Mouse (Mus musculus) frontal cortex, postnatal 36 days (tissue): ENCODE data around the gene Hyal2.
"Not testable (repeated sequence)": the region's sequence is repeated elsewhere in the genome, so short reads cannot be mapped to it uniquely, and the experiment has no call there.

Experiments
- DNase-seq, 2 experiments: peaks; one replicate each; pipeline ENCODE4 v3.0.0; 2022; ENCODE audit warnings: low spot score in 2 of 2

Hyal2 gene

GRCm38 (mm10) chr9:107545602-107546001, 22.1 kb upstream of the Hyal2 start:
- peak; percentile 61 to 78 for DNase-seq

DNA sequence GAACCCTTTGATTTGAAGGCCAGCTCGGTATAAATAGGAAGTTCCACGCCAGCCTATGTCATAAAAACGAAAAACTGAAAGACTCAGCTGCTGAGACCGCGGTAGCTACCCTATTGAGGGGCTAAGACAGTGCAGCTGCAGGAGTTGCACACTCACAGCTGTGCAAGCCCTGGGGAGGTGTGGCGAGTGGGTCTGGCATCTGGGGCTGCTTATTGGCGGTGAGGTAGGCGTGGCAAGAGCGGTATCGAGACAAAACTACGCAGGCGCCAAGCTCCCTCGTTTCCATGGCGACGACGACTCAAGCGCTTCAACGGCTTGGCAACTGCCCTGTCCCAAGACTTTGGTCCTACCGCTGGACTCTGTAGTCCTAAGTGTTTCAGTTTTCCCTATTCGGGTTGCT, 20.7 kb upstream of the Hyal2 start, which contains the start of gene Zmynd10:
TSS of gene Zmynd10 (plus strand) at position 273 of the 400 bp plus-strand sequence.
- peak; percentile 83 to 91 for DNase-seq

GRCm38 (mm10) chr9:107547957-107548356, 19.8 kb upstream of the Hyal2 start:
- no peak for DNase-seq

GRCm38 (mm10) chr9:107548820-107549219, 18.9 kb upstream of the Hyal2 start:
- no peak for DNase-seq

DNA sequence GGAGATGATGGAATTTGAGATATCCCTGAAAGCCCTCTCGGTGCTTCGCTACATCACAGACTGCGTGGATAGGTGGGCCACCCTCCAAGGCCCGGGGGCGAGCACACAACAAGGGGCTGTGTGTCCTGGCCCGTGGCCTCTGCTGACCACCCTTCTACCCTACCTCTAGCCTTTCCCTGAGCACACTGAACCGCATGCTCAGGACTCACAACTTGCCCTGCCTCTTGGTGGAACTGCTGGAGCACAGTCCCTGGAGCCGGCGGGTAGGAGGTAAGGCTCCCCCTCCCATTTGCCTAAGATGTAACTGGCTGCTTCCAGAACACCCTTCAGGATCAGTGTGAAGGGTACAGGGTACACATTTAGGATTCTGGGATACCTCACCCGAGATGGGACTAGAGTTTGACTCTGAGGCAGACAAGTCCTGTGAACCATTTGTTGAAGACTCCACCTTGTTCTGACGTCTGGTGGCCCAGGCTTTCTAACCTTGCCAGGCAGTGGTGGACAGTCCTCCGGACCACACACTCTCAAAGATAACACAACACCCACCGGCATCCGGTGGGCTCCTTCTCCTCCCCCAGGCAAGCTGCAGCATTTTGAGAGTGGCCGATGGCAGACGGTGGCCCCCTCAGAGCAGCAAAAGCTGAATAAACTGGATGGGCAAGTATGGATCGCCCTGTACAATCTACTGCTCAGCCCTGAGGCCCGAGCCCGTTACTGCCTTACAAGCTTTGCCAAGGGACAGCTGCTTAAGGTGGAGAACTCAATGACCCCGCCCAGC, 18.3 kb upstream of the Hyal2 start:
- DNase-seq = no peak

DNA sequence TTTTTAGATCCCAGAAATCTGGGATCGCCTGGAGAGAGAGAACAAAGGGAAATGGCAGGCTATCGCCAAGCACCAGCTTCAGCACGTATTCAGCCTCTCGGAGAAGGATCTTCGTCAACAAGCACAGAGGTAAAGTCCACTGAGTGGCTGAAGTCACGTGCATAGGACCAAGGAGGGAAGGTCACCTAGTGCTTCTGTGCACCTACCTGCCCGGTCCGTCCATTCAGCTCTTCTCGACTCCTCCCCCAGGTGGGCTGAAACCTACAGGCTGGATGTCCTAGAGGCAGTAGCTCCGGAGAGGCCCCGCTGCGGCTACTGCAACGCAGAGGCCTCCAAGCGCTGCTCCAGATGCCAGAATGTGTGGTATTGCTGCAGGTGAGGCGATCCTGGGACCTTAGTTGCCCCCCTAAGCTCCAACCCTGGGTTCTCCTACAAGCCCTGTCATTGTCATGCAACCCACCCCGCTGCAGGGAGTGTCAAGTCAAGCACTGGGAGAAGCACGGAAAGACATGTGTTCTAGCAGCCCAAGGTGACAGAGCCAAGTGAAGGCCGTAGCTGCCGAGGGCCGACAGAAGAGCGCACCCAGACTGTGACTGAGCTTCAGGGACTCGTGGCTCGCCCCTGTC, 17.1 kb upstream of the Hyal2 start:
- DNase-seq = no peak

GRCm38 (mm10) chr9:107551117-107551889, 16.4 kb upstream of the Hyal2 start, which contains the start of gene Rassf1:
TSS of gene Rassf1 (plus strand) at chr9:107551555.
- no peak for DNase-seq

DNA sequence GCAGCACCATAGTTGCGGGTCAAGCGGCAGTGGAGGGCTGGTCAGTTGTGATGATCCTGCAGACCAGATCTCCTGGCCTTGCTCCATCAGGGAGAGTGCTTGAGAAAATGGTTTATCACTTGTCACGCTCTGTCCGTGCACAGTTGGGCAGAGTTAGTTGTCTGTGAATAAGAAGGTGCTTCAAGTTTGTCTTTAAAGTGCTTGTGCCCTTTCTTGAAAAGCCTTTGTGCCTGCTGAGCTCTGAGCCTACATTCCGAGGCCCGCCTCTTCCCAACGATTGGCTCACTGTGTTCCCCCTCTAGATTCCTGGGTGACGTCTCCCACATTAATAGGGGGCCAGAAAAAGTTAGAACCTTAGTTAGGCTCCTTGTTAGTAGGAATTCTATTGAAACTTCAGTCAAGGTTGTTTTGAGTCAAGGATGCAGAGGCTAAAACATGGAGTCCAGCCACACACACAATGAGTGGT, 15.8 kb upstream of the Hyal2 start:
- no peak for DNase-seq

- DNase-seq = no peak
These were observed 14.9 kb upstream of the Hyal2 start for GRCm38 (mm10) chr9:107552690-107553393.

DNA sequence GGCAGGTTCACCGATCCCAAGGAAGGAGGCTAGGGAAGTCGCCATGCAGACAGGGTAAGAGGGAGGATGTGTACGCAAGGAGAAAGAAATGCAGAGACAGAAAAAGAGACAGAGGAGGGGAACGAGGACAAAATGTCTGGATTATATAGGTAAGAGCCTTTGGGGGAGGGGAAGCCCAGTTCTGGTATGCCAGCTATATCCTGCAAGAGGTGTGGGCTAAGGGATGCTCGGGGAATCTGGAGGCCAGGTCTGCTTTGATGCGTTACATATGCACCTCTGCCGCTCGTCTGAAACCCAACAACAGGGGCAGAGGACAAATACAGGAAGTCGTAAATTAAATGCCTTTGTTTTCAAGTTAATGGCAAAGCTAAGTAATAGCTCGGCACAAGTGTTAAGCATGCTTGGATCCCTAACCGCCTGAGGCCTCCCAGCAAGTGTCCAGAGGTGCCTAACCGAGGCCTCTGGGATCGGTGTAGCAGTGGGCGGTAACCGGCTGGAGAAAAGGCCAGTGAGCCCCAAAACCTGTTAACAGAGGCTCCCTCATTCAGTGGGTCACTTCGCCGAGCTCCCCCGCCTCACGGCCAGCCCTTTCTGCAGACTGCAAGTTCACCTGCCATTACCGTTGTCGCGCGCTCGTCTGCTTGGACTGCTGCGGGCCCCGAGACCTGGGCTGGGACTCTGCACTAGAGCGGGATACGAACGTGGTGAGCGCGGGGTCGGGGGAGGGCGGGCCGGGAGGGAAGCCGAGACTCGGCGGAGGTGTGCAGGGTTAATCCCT, 14.0 kb upstream of the Hyal2 start:
- DNase-seq = peak in 1 of 2 experiments; percentile 40

- peak; percentile 92 to 94 for DNase-seq
These were observed 13.4 kb upstream of the Hyal2 start for GRCm38 (mm10) chr9:107554319-107554825.

- peak in 1 of 2 experiments; percentile 23 for DNase-seq
These were observed 12.7 kb upstream of the Hyal2 start for GRCm38 (mm10) chr9:107555031-107555457.

GRCm38 (mm10) chr9:107555701-107556100, 12.0 kb upstream of the Hyal2 start:
- DNase-seq = no peak

- no peak for DNase-seq
These were observed 11.4 kb upstream of the Hyal2 start for GRCm38 (mm10) chr9:107556346-107556745.

- peak; percentile 94 to 96 for DNase-seq
These were observed 4.6 kb upstream of the Hyal2 start, which contains the start of gene Tusc2 for GRCm38 (mm10) chr9:107563029-107563581. TSS of gene Tusc2 (plus strand) at chr9:107563255.

GRCm38 (mm10) chr9:107565556-107565955, 2.2 kb upstream of the Hyal2 start:
- not testable (repeated sequence) for DNase-seq

- peak; percentile 66 to 77 for DNase-seq
These were observed 1.6 kb upstream of the Hyal2 start for GRCm38 (mm10) chr9:107566041-107566709.

GRCm38 (mm10) chr9:107566855-107567254, 890 bp upstream of the Hyal2 start:
- no peak for DNase-seq
